Mouse (Mus musculus): Measurements from ENCODE around the gene S100a3. TPM values are rescaled to one million over a fixed set of nuclear protein-coding genes. Genes with fewer than 3 reads are reported as not detected.

Gene S100a3
- polyA plus RNA-seq, 1 experiment from 2014 or later: not detected

DNA sequence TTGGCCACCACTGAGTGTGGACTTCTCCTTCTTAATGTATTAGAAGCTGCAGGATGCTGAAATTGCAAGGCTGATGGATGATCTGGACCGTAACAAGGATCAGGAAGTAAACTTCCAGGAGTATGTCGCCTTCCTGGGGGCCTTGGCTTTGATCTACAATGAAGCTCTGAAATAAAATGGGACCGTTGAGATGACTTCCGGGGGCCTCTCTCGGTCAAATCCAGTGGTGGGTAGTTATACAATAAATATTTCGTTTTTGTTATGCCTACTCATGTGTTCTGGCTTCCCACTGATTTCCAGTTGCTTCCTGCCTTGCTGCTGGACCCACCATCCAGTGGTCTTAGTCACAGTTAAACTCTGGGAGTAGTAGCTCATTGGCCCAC lies 53.8 kb downstream of the S100a3 start:
- Histone ChIP-seq H3K36me3 (no peaks in the 10 kb centered on the region), H3K9ac (no peak overlapping the region), H3K4me2 (no peak overlapping the region), H3K4me1 (replicated peaks) (peaks cover 8% of the 10 kb centered on the region), H3K9me3 (replicated peaks) (no peaks in the 10 kb centered on the region), H3K27ac (no peak overlapping the region), H3K27me3 (peaks cover 11% of the 10 kb centered on the region; the same call in 1 of the 2 replicates), H3K4me3 (replicated peaks) (no peak overlapping the region)
- no peak for ATAC-seq (ENCODE audit: low read depth)
- 65% methylated on average over 6 of the region's 6 CpGs for WGBS (ENCODE audit: insufficient replicate concordance)
- DNase-seq: no peak

DNA sequence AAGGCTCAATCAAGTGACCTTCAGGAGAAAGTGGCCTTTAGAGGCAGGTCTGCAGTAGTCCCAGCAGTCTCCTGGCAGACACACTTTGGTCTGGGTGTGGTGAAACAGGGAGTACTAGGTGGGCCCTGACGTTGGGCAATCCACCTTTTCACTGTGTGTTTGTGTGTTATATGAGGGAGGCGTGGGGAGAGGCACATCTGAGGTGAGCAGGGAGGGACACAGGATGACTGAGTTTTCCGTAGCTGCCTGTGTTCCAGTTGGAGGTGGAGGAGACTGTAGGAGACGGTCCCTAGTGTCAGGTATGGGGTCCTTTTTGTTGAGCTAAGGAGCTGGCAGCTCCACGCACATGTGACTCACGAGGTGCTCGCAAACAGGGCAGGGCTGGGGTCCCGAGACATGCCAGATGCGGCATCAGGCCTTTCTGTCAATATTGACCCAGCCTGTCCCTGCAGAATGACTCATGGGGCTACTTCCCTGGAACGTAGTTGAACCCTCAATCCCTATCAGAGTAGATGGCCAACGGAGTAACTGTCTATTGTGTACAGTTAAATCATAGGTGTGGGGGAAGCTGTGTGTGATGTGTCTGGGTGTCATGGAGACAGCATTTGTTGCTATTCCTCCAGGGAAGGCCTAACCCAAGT lies 54.4 kb downstream of the S100a3 start:
- H3K4me2 ChIP-seq: no peak overlapping the region
- WGBS (ENCODE audit: insufficient replicate concordance): 59% methylated on average over 11 of the region's 11 CpGs
- no peaks in the 10 kb centered on the region for H3K36me3 ChIP-seq
- DNase-seq (no peak), ATAC-seq (ENCODE audit: low read depth) (no peak)
- H3K4me1 ChIP-seq (replicated peaks): peaks cover 8% of the 10 kb centered on the region
- no peak overlapping the region for H3K4me3 ChIP-seq (replicated peaks)
- H3K9ac ChIP-seq: no peak overlapping the region
- H3K27ac ChIP-seq: no peak overlapping the region
- peaks cover 11% of the 10 kb centered on the region; the same call in 1 of the 2 replicates for H3K27me3 ChIP-seq
- no peaks in the 10 kb centered on the region for H3K9me3 ChIP-seq (replicated peaks)

GRCm38 (mm10) chr3:90615415-90615814 lies 55.0 kb downstream of the S100a3 start:
- Histone ChIP-seq H3K27ac (no peak overlapping the region), H3K4me3 (replicated peaks) (no peak overlapping the region), H3K36me3 (no peaks in the 10 kb centered on the region), H3K9ac (no peak overlapping the region), H3K27me3 (peaks cover 11% of the 10 kb centered on the region; the same call in 1 of the 2 replicates), H3K4me1 (replicated peaks) (peaks cover 8% of the 10 kb centered on the region), H3K9me3 (replicated peaks) (no peaks in the 10 kb centered on the region), H3K4me2 (no peak overlapping the region)
- WGBS (ENCODE audit: insufficient replicate concordance): 7% methylated on average over 7 of the region's 7 CpGs
- peak; percentile 13 for DNase-seq
- no peak for ATAC-seq (ENCODE audit: low read depth)

GRCm38 (mm10) chr3:90615911-90616310 lies 55.5 kb downstream of the S100a3 start:
- Histone ChIP-seq H3K4me2 (no peak overlapping the region), H3K27ac (no peak overlapping the region), H3K9me3 (replicated peaks) (no peaks in the 10 kb centered on the region), H3K4me1 (replicated peaks) (peaks cover 8% of the 10 kb centered on the region), H3K9ac (no peak overlapping the region), H3K27me3 (peaks cover 11% of the 10 kb centered on the region; the same call in 1 of the 2 replicates), H3K4me3 (replicated peaks) (no peak overlapping the region), H3K36me3 (no peaks in the 10 kb centered on the region)
- ATAC-seq (ENCODE audit: low read depth) (no peak), DNase-seq (no peak)
- WGBS (ENCODE audit: insufficient replicate concordance): 72% methylated on average over 1 of the region's 1 CpGs

DNA sequence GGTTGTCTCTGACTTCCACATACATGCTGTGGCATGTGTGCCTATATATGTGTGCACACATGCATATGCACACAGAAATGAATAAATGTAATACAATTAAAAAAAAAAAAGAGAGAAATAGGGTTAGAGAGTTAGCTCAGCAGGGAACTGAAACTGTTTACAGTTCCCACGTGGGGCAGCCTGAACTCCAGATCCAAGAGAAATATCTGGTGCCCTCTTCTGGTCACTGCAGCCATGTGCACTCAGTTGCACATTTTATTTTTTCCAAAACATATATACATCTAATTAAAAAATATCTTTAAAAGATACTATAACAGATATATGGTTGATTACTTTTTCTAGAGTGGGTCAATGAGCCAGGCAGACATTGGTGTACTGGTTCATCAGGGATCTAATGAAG lies 57.2 kb downstream of the S100a3 start:
- no peaks in the 10 kb centered on the region for H3K36me3 ChIP-seq
- DNase-seq (no peak), ATAC-seq (ENCODE audit: low read depth) (no peak)
- no peaks in the 10 kb centered on the region for H3K9me3 ChIP-seq (replicated peaks)
- no peak overlapping the region for H3K4me2 ChIP-seq
- peaks cover 8% of the 10 kb centered on the region for H3K4me1 ChIP-seq (replicated peaks)
- H3K9ac ChIP-seq: no peak overlapping the region
- no peak overlapping the region for H3K27ac ChIP-seq
- WGBS (ENCODE audit: insufficient replicate concordance): 6% methylated on average over 1 of the region's 1 CpGs
- H3K27me3 ChIP-seq: peaks cover 11% of the 10 kb centered on the region; the same call in 1 of the 2 replicates
- no peak overlapping the region for H3K4me3 ChIP-seq (replicated peaks)

- DNase-seq (no peak), ATAC-seq (ENCODE audit: low read depth) (no peak)
- Histone ChIP-seq H3K9ac (no peak overlapping the region), H3K27ac (no peak overlapping the region), H3K9me3 (replicated peaks) (no peaks in the 10 kb centered on the region), H3K27me3 (no peaks in the 10 kb centered on the region), H3K4me2 (no peak overlapping the region), H3K4me3 (replicated peaks) (no peak overlapping the region), H3K4me1 (replicated peaks) (no peaks in the 10 kb centered on the region), H3K36me3 (no peaks in the 10 kb centered on the region)
- 32% methylated on average over 7 of the region's 7 CpGs for WGBS (ENCODE audit: insufficient replicate concordance)
Observed at GRCm38 (mm10) chr3:90621552-90621951, 61.2 kb downstream of the S100a3 start.

- Histone ChIP-seq H3K4me2 (no peak overlapping the region), H3K9ac (no peak overlapping the region), H3K9me3 (replicated peaks) (no peaks in the 10 kb centered on the region), H3K27ac (no peak overlapping the region), H3K36me3 (no peaks in the 10 kb centered on the region), H3K4me3 (replicated peaks) (no peak overlapping the region), H3K4me1 (replicated peaks) (no peaks in the 10 kb centered on the region), H3K27me3 (no peaks in the 10 kb centered on the region)
- DNase-seq (no peak), ATAC-seq (ENCODE audit: low read depth) (no peak)
- 41% methylated on average over 2 of the region's 2 CpGs for WGBS (ENCODE audit: insufficient replicate concordance)
Observed at GRCm38 (mm10) chr3:90623435-90624071, 63.2 kb downstream of the S100a3 start.

- WGBS (ENCODE audit: insufficient replicate concordance): 66% methylated on average over 5 of the region's 5 CpGs
- Histone ChIP-seq H3K27me3 (no peaks in the 10 kb centered on the region), H3K9me3 (replicated peaks) (no peaks in the 10 kb centered on the region), H3K4me2 (no peak overlapping the region), H3K27ac (no peak overlapping the region), H3K4me3 (replicated peaks) (no peak overlapping the region), H3K36me3 (no peaks in the 10 kb centered on the region), H3K4me1 (replicated peaks) (no peaks in the 10 kb centered on the region), H3K9ac (no peak overlapping the region)
- DNase-seq (no peak), ATAC-seq (ENCODE audit: low read depth) (no peak)
Observed at GRCm38 (mm10) chr3:90625496-90625895, 65.1 kb downstream of the S100a3 start.

- Histone ChIP-seq H3K4me2 (no peak overlapping the region), H3K27me3 (no peaks in the 10 kb centered on the region), H3K4me1 (replicated peaks) (no peaks in the 10 kb centered on the region), H3K27ac (no peak overlapping the region), H3K36me3 (no peaks in the 10 kb centered on the region), H3K9me3 (replicated peaks) (no peaks in the 10 kb centered on the region), H3K4me3 (replicated peaks) (no peak overlapping the region), H3K9ac (no peak overlapping the region)
- WGBS (ENCODE audit: insufficient replicate concordance): 53% methylated on average over 9 of the region's 9 CpGs
- DNase-seq: no peak
- ATAC-seq (ENCODE audit: low read depth): no peak
Observed at GRCm38 (mm10) chr3:90626266-90627021, 66.1 kb downstream of the S100a3 start.

DNA sequence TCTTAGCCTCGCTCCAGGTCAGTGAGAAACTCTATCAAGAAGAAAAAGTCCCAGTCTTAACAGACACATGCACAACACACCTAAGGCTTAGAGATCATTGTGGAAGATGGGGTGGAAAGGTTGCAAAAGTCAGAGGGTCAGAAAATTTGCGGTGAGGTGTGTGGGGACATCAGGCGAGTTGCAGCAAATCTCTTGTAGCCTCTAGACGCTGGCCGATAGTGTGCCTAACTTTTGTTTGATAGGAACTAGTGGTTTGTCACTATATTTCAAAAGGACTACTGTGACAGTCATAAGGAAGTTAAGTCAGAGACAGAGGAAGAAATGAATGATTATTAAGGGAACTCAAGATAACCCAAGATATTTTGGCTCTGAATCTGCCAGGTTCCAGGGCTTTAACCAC lies 67.0 kb downstream of the S100a3 start:
- no peak overlapping the region for H3K27ac ChIP-seq
- no peaks in the 10 kb centered on the region for H3K4me1 ChIP-seq (replicated peaks)
- ATAC-seq (ENCODE audit: low read depth) (no peak), DNase-seq (no peak)
- no peaks in the 10 kb centered on the region for H3K9me3 ChIP-seq (replicated peaks)
- 61% methylated on average over 5 of the region's 5 CpGs for WGBS (ENCODE audit: insufficient replicate concordance)
- H3K9ac ChIP-seq: no peak overlapping the region
- no peaks in the 10 kb centered on the region for H3K36me3 ChIP-seq
- no peak overlapping the region for H3K4me3 ChIP-seq (replicated peaks)
- no peaks in the 10 kb centered on the region for H3K27me3 ChIP-seq
- H3K4me2 ChIP-seq: no peak overlapping the region

DNA sequence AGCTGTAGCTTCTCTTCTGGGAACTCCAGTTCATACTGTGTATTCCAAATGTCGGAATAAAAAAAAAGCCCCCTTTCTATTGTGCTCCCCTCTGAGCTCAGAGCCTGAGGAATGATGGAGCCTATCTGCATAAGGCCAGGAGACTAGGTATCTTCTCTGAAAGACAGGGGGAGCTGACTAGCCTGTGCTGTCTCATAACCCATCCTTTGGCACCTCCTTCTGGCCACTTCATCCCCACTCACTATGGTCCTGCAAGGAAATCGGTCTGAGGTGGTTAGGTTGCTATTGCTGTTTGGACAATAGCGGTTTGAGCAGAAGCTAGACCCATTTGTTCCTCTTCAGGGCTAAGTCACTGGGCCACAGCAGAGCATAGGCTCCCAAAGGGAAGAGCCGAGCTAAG lies 67.4 kb downstream of the S100a3 start:
- H3K4me2 ChIP-seq: no peak overlapping the region
- no peak overlapping the region for H3K27ac ChIP-seq
- no peaks in the 10 kb centered on the region for H3K9me3 ChIP-seq (replicated peaks)
- H3K27me3 ChIP-seq: no peaks in the 10 kb centered on the region
- ATAC-seq (ENCODE audit: low read depth): no peak
- 48% methylated on average over 4 of the region's 4 CpGs for WGBS (ENCODE audit: insufficient replicate concordance)
- no peak overlapping the region for H3K9ac ChIP-seq
- no peak for DNase-seq
- no peaks in the 10 kb centered on the region for H3K4me1 ChIP-seq (replicated peaks)
- H3K36me3 ChIP-seq: no peaks in the 10 kb centered on the region
- H3K4me3 ChIP-seq (replicated peaks): no peak overlapping the region

Measured in liver, embryonic 13.5 days (tissue).